Mouse (Mus musculus) midbrain, embryonic 13.5 days (tissue): ENCODE measurements around the gene Hist1h3f. TPM values are rescaled to one million over a fixed set of nuclear protein-coding genes. Genes with fewer than 3 reads are reported as not detected.
A peak's percentile ranks its signal among the peaks of the same experiment; 100 is the strongest.
"Not testable (repeated sequence)": the region's sequence is repeated elsewhere in the genome, so short reads cannot be mapped to it uniquely, and the experiment has no call there.

Source experiments
- ATAC-seq: fragments of 200-750 bp; cut with Nextera tagmentation; 2 replicates; pipeline ENCODE4 v1.8.0; 2017; ENCODE audit warnings: mild to moderate bottlenecking, moderate TSS enrichment, moderate library complexity
- H3K27ac ChIP-seq: fragments of 300-500 bp; sonication (generic); 2 replicates; pipeline ENCODE4 v1.5.1; 2015; ENCODE audit warnings: inconsistent platforms, mild to moderate bottlenecking, moderate library complexity
- H3K27me3 ChIP-seq: fragments of 300-500 bp; sonication (generic); 2 replicates; pipeline ENCODE4 v1.6.1; 2015; ENCODE audit warnings: mild to moderate bottlenecking, inconsistent platforms
- H3K36me3 ChIP-seq: fragments of 300-500 bp; sonication (generic); 2 replicates; pipeline ENCODE4 v1.6.1; 2015; ENCODE audit warnings: mild to moderate bottlenecking, inconsistent platforms
- H3K4me1 ChIP-seq: fragments of 300-500 bp; sonication (generic); replicated peaks from 2 replicates; pipeline ENCODE4 v1.6.1; 2015; ENCODE audit warnings: inconsistent platforms
- H3K4me2 ChIP-seq: fragments of 300-500 bp; sonication (generic); replicated peaks from 2 replicates; pipeline ENCODE4 v1.6.1; 2015; ENCODE audit warnings: moderate library complexity, mild to moderate bottlenecking, inconsistent platforms
- H3K4me3 ChIP-seq: fragments of 300-500 bp; sonication (generic); replicated peaks from 2 replicates; pipeline ENCODE4 v1.5.1; 2015; ENCODE audit warnings: mild to moderate bottlenecking, inconsistent platforms
- H3K9ac ChIP-seq: fragments of 300-500 bp; sonication (generic); replicated peaks from 2 replicates; pipeline ENCODE4 v1.6.1; 2015; ENCODE audit warnings: mild to moderate bottlenecking, inconsistent platforms
- H3K9me3 ChIP-seq: fragments of 300-500 bp; sonication (generic); 2 replicates; pipeline ENCODE4 v1.6.1; 2016; ENCODE audit warnings: mild to moderate bottlenecking, inconsistent platforms
- WGBS: fragments of 180-500 bp; shearing (Covaris S2); methylation state at CpG from one replicate; pipeline ENCODE4 v1.1.7; 2015; 5-methylcytosine and 5-hydroxymethylcytosine counted together
- polyA plus RNA-seq: library from polyadenylated mRNA; unstranded; fragments of >200 nt; fragmentation: Nextera tagmentation; extraction: Ambion mirVana; gene quantifications from 2 replicates; pipeline ENCODE4 v1.2.1, GENCODE M21; 2015

Hist1h3f gene
- polyA plus RNA-seq, 1 experiment from 2014 or later, result 0.75 TPM

GRCm38 (mm10) chr13:23573898-23574524 lies 30.2 kb downstream of the Hist1h3f start, which contains the start of the genes Hist1h2bf and Hist1h2ad:
Gene Hist1h2bf (minus strand): TSS chr13:23574196.
Gene Hist1h2ad (plus strand): TSS chr13:23574381.
- peak within 1 kb of the TSS; percentile 59 for H3K9ac ChIP-seq
- H3K27ac ChIP-seq, result peak within 1 kb of the TSS; percentile 85
- not testable (repeated sequence) for H3K36me3 ChIP-seq, H3K27me3 ChIP-seq, H3K9me3 ChIP-seq
- ATAC-seq, result peak; percentile 91
- under 1% methylated on average over 34 of the region's 42 CpGs for WGBS
- peak within 1 kb of the TSS; percentile 75 for H3K4me2 ChIP-seq
- H3K4me1 ChIP-seq, result peaks cover 45% of the 10 kb centered on the region
- peak within 1 kb of the TSS; percentile 46 for H3K4me3 ChIP-seq

DNA sequence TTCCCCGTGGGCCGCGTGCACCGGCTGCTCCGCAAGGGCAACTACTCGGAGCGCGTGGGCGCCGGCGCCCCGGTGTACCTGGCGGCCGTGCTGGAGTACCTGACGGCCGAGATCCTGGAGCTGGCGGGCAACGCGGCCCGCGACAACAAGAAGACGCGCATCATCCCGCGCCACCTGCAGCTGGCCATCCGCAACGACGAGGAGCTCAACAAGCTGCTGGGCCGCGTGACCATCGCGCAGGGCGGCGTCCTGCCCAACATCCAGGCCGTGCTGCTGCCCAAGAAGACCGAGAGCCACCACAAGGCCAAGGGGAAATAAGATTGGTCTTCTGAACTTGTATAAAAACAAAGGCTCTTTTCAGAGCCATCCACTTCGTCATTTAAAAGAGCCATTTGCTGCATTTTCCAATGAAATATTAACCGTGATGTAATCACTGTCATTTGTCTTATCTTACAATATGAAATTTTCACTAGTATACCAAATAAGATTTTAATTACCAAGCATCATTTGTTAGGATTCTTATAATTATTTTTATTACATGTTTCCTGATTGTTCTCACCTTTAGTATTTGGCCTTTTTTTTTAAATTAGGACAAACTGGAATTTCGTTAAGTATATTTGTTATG lies 30.8 kb downstream of the Hist1h3f start:
- H3K4me3 ChIP-seq, result peak overlapping the region; percentile 46
- peak overlapping the region; percentile 85 for H3K27ac ChIP-seq
- H3K4me2 ChIP-seq, result peak overlapping the region; percentile 57
- ATAC-seq, H3K27me3 ChIP-seq, H3K36me3 ChIP-seq, H3K9me3 ChIP-seq: not testable (repeated sequence)
- under 1% methylated on average over 8 of the region's 39 CpGs for whole genome bisulfite sequencing
- 0 out of 2 replicates have a peak overlapping the region, but pooled peaks have one; percentile 46 for H3K9ac ChIP-seq
- peaks cover 42% of the 10 kb centered on the region for H3K4me1 ChIP-seq

- Histone ChIP-seq H3K36me3 (no peaks in the 10 kb centered on the region), H3K4me2 (peak within 1 kb of the TSS; percentile 75), H3K4me3 (peak within 1 kb of the TSS; percentile 46), H3K27me3 (no peaks in the 10 kb centered on the region), H3K9me3 (no peaks in the 10 kb centered on the region), H3K9ac (peak within 1 kb of the TSS; percentile 74), H3K27ac (peak within 1 kb of the TSS; percentile 85), H3K4me1 (peaks cover 37% of the 10 kb centered on the region)
- peak; percentile 61 for ATAC-seq
- WGBS, result under 1% methylated on average over 18 of the region's 18 CpGs
Measured at GRCm38 (mm10) chr13:23575271-23575851, 31.5 kb downstream of the Hist1h3f start, which contains the start of gene Hist1h3d. Gene Hist1h3d (plus strand): TSS chr13:23575763.

GRCm38 (mm10) chr13:23575864-23576313 lies 32.0 kb downstream of the Hist1h3f start:
- H3K4me1 ChIP-seq, result peaks cover 39% of the 10 kb centered on the region
- H3K4me3 ChIP-seq, result peak overlapping the region; percentile 46
- not testable (repeated sequence) for ATAC-seq, H3K36me3 ChIP-seq, H3K27me3 ChIP-seq, H3K9me3 ChIP-seq
- H3K27ac ChIP-seq, result peak overlapping the region; percentile 80
- H3K4me2 ChIP-seq, result peak overlapping the region; percentile 75
- H3K9ac ChIP-seq, result peak overlapping the region; percentile 74
- WGBS, result under 1% methylated on average over 15 of the region's 40 CpGs

DNA sequence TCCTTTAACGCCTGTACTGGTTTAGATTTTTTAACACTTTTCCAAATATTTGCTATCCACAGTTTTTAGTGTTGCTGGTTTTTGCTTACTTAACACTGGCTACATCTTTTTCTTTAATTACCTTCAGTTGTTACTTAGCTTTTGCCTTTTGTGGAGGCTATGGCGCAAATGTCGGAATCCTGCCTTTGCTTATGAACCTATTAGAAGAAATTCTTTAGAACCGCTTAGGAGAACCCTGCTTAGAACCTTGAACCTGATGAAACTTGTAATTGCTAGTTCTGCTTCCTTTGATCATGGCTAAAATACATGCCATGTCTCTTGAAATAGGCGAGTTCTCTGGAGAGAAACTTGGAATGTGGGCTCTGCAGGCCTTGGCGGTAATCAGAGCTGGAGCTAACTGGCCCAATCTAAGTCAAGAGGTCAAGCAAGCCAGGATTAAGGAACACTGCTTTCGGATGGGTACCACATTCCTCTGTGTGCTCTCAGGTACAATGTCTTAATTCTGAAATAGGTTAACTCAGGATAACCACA lies 32.6 kb downstream of the Hist1h3f start:
- Histone ChIP-seq H3K27me3 (no peaks in the 10 kb centered on the region), H3K4me3 (peak overlapping the region; percentile 46), H3K27ac (peak overlapping the region; percentile 80), H3K9me3 (no peaks in the 10 kb centered on the region), H3K4me2 (peak overlapping the region; percentile 75), H3K36me3 (no peaks in the 10 kb centered on the region), H3K4me1 (peaks cover 41% of the 10 kb centered on the region), H3K9ac (peak overlapping the region; percentile 74)
- 3% methylated on average over 7 of the region's 7 CpGs for WGBS
- no peak for ATAC-seq

GRCm38 (mm10) chr13:23576906-23577639 lies 33.2 kb downstream of the Hist1h3f start:
- Histone ChIP-seq H3K4me1 (peaks cover 43% of the 10 kb centered on the region), H3K36me3 (no peaks in the 10 kb centered on the region), H3K4me2 (peak overlapping the region; percentile 75), H3K9me3 (no peaks in the 10 kb centered on the region), H3K27ac (peak overlapping the region; percentile 80; the same call in 1 of the 2 replicates), H3K27me3 (no peaks in the 10 kb centered on the region), H3K9ac (peak overlapping the region; percentile 74), H3K4me3 (peak overlapping the region; percentile 46)
- 50% methylated on average over 6 of the region's 6 CpGs for WGBS
- ATAC-seq, result no peak

DNA sequence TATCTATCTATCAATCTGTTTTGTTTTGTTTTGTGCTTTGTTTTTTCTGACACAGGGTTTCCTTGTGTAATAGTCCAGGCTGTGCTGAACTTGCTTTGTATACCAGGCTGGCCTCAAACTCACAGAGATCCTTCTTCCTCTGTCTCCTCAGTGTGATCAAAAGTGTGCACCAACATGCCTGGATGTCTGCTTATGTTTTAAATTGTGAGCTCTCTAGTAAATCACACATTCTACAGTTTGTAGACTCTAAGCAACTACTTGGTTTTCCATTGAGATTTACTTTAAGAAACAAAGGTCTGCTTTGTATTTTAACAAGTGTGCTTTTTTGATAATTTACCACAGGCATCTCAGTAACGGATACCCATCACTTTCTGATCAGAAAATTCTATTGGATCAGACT lies 34.0 kb downstream of the Hist1h3f start:
- no peak overlapping the region for H3K4me3 ChIP-seq
- H3K4me2 ChIP-seq, result no peak overlapping the region
- H3K4me1 ChIP-seq, result peaks cover 43% of the 10 kb centered on the region
- H3K9me3 ChIP-seq, result no peaks in the 10 kb centered on the region
- no peak overlapping the region for H3K27ac ChIP-seq
- H3K36me3 ChIP-seq, result no peaks in the 10 kb centered on the region
- ATAC-seq, result no peak
- no peaks in the 10 kb centered on the region for H3K27me3 ChIP-seq
- no peak overlapping the region for H3K9ac ChIP-seq
- WGBS, result 96% methylated on average over 1 of the region's 1 CpGs

DNA sequence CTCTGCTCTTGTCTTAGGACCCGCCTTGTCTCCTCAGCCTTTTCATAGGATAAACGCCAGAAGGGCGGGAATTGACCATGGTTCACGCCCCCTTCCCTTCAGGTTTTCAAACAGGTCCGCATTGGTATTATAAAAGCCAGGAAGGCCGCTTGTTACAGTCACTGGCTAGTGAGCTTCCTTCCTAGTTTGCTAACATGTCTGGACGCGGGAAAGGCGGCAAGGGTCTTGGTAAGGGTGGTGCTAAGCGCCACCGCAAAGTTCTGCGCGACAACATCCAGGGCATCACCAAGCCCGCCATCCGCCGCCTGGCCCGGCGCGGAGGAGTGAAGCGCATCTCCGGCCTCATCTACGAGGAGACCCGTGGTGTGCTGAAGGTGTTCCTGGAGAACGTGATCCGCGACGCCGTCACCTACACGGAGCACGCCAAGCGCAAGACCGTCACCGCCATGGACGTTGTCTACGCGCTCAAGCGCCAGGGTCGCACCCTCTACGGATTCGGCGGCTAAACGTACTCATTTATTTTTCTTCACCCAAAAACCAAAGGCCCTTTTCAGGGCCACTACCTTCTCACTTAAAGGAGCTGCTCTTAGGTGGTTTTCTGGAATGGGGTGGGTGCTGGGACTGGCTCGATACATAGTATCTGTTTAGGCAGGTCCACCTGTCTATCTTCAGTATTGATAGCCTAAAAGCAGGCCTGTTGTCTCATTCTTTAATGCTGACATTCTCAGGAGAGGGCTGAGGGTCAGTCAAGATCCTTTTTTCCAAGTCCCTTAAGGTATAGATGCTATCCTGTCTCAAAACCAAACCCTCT lies 37.8 kb downstream of the Hist1h3f start, which contains the start of gene Hist1h4d:
Hist1h4d (plus strand) TSS at position 191 of the 811 bp plus-strand sequence.
- WGBS, result under 1% methylated on average over 43 of the region's 43 CpGs
- H3K36me3 ChIP-seq, result no peaks in the 10 kb centered on the region
- peaks cover 50% of the 10 kb centered on the region for H3K4me1 ChIP-seq

GRCm38 (mm10) chr13:23582219-23583056 lies 38.6 kb downstream of the Hist1h3f start:
- Histone ChIP-seq H3K9me3 (no peaks in the 10 kb centered on the region), H3K27ac (peak overlapping the region; percentile 81), H3K36me3 (no peaks in the 10 kb centered on the region), H3K9ac (peak overlapping the region; percentile 72), H3K27me3 (no peaks in the 10 kb centered on the region), H3K4me2 (peak overlapping the region; percentile 84), H3K4me1 (peaks cover 48% of the 10 kb centered on the region), H3K4me3 (peak overlapping the region; percentile 53)
- WGBS, result 4% methylated on average over 6 of the region's 6 CpGs
- no peak for ATAC-seq

More for the DNA sequence above, 37.8 kb downstream of the Hist1h3f start, which contains the start of gene Hist1h4d:
- Histone ChIP-seq H3K27me3 (no peaks in the 10 kb centered on the region), H3K9me3 (no peaks in the 10 kb centered on the region), H3K27ac (peak within 1 kb of the TSS; percentile 81), H3K4me2 (peak within 1 kb of the TSS; percentile 84), H3K4me3 (peak within 1 kb of the TSS; percentile 53), H3K9ac (peak within 1 kb of the TSS; percentile 72)
- ATAC-seq, result peak; percentile 92

- Histone ChIP-seq H3K4me3 (no peak overlapping the region), H3K4me1 (peaks cover 48% of the 10 kb centered on the region), H3K9ac (no peak overlapping the region), H3K9me3 (no peaks in the 10 kb centered on the region), H3K27me3 (no peaks in the 10 kb centered on the region), H3K27ac (peak overlapping the region; percentile 49), H3K4me2 (no peak overlapping the region), H3K36me3 (no peaks in the 10 kb centered on the region)
- no peak for ATAC-seq
Measured at GRCm38 (mm10) chr13:23583387-23584068, 39.7 kb downstream of the Hist1h3f start.
